Mouse (Mus musculus): ENCODE measurements around the gene Plekhg3.

The Plekhg3 gene

GRCm38 (mm10) chr12:76589531-76589930, 58.8 kb downstream of the Plekhg3 start:
- peak; percentile 49 to 65 for DNase-seq

- no peak for DNase-seq
Observed at GRCm38 (mm10) chr12:76591037-76591436, 60.3 kb downstream of the Plekhg3 start.

GRCm38 (mm10) chr12:76592213-76592612, 61.5 kb downstream of the Plekhg3 start:
- DNase-seq: peak; percentile 67 to 76

DNA sequence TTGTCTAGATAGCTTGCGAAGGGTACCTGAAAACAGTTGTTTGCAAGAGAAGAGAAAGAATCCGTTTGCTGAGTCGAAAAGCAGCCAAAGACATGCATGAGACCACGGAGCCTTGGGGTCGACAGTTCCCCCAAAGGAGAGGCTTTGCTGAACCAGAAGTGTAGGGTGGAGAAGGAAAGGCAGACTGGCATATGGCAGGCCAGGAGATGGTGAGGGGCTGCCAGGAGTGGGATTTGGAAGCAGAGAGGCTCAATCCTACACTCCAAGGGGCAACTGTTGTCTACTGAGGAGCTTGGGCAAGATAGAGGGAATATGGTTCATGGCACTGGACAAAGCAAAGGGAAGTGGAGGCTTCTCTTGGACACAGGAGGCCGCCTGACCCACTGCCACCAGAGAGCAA, 62.6 kb downstream of the Plekhg3 start:
- DNase-seq: no peak

DNA sequence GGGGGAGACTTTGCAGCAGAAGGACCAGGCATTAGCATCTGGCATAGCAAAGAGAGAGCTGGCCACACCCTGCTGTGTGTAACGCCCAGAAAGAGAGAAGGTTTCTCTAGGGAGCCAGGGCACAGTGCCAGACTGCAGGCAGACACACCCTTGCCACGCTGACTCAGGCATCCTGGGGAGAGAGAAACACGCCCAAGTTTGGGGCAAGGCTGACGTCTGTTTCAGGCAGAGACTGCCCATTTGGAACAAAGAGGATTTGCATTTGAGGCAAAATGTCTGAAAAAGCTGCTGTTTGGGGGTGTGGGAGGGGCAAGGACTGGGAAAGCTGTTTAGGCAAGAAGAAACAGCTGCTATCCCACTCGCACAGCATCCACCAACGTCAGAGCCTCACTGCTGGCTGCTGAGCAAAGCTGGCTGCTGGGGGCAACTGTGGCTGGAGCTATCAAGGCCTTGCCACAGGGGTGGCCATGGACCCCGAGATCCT, 63.2 kb downstream of the Plekhg3 start:
- peak; percentile 77 to 83 for DNase-seq

DNA sequence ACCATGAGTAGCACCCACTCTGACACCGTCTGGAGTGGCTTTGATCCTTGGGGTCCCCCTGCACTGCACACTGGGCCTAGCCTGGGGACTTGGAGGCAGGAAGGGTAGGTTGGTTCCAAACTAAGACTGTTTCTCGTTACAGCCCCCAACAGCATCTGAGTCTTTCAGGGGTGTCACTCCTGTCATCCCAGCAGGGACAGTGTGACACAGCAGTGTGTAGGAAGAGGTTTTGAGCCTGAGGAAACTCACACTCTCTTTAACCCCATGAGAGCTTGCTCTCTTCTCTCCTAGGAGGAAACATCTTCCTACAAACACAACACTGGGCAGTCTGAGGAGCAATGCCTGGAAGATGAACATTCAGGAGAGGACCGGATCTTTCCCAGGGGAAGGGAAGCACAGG, 63.9 kb downstream of the Plekhg3 start:
- DNase-seq: no peak

GRCm38 (mm10) chr12:76595830-76596229, 65.1 kb downstream of the Plekhg3 start:
- DNase-seq: no peak

GRCm38 (mm10) chr12:76596292-76597023, 65.8 kb downstream of the Plekhg3 start:
- DNase-seq: peak; percentile 84 to 89

GRCm38 (mm10) chr12:76597577-76598100, 66.9 kb downstream of the Plekhg3 start:
- DNase-seq: peak; percentile 48 to 67

GRCm38 (mm10) chr12:76598196-76598928, 67.7 kb downstream of the Plekhg3 start:
- DNase-seq: peak; percentile 29 to 51

- DNase-seq: no peak
Observed at GRCm38 (mm10) chr12:76603779-76604178, 73.1 kb downstream of the Plekhg3 start.

GRCm38 (mm10) chr12:76604546-76604945, 73.9 kb downstream of the Plekhg3 start:
- DNase-seq: no peak

GRCm38 (mm10) chr12:76605837-76606236, 75.1 kb downstream of the Plekhg3 start:
- DNase-seq: no peak

DNA sequence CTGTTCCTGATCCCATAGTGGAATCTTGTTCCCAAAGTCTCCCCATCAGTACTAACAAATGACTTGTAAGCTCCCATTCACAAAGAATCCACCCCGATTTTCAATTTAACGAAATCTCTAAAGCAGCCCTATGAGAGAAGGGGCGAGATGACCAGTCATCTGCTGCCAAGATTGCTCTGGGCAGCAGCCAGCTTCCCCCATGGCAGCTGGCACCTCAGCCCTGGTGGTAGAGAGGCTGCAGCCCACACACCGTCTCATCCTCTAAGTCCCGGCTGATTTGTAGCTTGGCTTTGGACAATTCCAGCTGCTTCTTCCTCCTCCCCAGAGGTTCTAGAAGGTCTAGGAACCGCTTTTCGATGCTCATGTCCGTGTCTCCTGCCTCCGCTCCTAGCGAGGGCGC, 77.5 kb downstream of the Plekhg3 start:
- DNase-seq: no peak

DNA sequence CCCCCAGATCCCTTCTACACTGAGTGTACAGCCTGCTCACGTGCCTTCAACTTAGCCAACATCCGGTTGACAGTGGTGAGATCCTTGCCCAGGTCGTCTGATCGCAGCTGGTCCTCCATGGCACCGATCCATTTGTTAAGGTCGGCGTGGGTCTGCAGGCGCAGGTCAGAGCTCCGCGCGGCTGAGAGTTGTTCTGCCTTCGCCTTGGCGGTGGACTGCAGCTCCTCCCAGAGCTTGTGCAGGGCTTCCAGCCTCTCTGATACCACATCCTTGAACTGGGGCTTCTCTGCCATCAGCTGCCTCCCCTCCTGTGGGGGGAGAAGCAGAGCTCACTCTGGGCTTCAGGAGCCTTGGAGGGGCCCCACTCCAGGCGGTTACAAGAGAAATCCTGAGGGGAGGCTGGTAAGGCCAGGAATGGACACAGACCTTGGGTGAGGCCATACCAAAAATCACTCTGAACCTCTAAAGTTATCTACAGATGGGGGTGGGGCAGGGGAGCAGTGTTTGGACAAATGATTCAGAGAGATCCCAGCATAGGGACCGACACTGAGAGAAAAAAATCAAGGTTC, 78.4 kb downstream of the Plekhg3 start:
- no peak for DNase-seq

- no peak for DNase-seq
Observed at GRCm38 (mm10) chr12:76612621-76613020, 81.9 kb downstream of the Plekhg3 start.

GRCm38 (mm10) chr12:76614868-76615579, 84.3 kb downstream of the Plekhg3 start:
- DNase-seq: peak in 1 of 2 experiments; percentile 22

DNA sequence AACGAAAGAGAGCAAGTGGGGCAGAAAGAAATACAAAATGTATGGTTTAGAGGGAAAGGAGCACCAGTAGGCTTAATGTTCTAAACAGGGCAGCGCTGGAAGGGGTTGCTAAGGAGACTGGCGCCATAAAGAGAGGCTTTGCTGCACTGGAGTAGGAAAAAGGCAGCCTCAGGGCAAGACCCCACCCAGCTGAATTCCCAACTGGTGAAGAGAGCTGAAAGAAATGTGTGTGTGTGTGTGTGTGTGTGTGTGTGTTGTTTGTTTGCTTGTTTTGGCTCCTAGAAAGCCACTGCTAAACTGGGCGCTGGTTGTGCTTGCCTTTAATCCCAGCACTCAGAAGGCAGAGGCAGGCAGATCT, 84.9 kb downstream of the Plekhg3 start:
- peak in 1 of 2 experiments; percentile 15 for DNase-seq

DNA sequence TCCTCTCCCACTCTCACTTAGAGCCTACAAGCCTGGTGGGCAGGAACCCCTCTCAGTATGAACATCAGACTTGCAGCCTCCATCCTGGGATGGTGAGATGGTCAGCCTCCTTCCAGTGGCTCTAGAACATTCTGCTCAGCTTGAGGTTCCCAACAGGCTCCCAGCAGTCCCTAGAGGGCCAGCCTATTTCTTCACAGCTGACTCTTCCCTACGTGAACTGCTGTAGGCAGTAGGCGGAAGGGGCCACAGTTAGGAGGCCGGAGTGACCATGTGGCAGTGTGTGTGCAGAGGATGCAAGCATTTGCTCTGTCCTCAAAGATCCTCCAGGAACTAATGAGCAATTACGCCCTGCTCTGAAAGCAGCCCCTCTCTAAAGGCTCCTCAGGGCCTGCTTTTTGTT, 87.5 kb downstream of the Plekhg3 start:
- DNase-seq: no peak

DNA sequence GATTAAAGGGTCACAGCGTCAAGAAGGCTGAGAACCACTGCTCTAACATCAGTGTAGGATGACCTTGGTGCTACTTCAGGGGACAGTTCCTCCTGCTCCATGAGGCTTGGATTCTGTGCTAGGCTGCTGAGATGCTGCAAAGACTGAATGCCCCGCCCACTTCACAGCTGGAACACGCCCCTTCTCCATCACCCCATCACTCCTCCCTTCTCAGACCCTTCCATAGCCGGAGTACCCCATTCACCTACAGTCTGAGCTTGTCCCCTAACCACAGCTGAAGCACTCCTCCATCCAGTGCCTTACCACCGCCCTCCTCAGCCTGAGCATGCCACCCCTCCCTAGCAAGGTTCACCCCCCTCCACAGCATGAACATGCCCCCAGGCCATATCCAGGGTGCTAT, 89.2 kb downstream of the Plekhg3 start:
- no peak for DNase-seq

- DNase-seq: no peak
Observed at GRCm38 (mm10) chr12:76623374-76623773, 92.7 kb downstream of the Plekhg3 start.

All from kidney, postnatal 4 days (tissue).